Mouse (Mus musculus): ENCODE results near the gene Mettl26. TPM values are rescaled to one million over a fixed set of nuclear protein-coding genes. Genes with fewer than 3 reads are reported as not detected.

Mettl26 gene
- polyA plus RNA-seq, 1 experiment from 2014 or later, result 60.1 TPM

- Histone ChIP-seq H3K4me3 (ENCODE audit: low read depth, low read length) (no peak overlapping the region), H3K9ac (ENCODE audit: low read length) (peak overlapping the region; percentile 30; the same call in 1 of the 2 replicates), H3K27me3 (ENCODE audit: control insufficient read depth, insufficient read depth, low read length) (no peaks in the 10 kb centered on the region), H3K4me1 (ENCODE audit: control insufficient read depth, insufficient read depth, low read length) (peaks cover 31% of the 10 kb centered on the region), H3K4me2 (no peak overlapping the region), H3K27ac (ENCODE audit: low read depth, low read length) (peak overlapping the region; percentile 72), H3K9me3 (ENCODE audit: control insufficient read depth, low read length) (no peaks in the 10 kb centered on the region), H3K36me3 (ENCODE audit: control insufficient read depth, insufficient read depth, low read length) (no peaks in the 10 kb centered on the region)
- 27% methylated on average over 5 of the region's 5 CpGs for WGBS
- no peak for ATAC-seq (ENCODE audit: low FRiP score)
- peak; percentile 91 for DNase-seq (ENCODE audit: low spot score, missing footprints)
Measured at GRCm38 (mm10) chr17:25882306-25882705, 7.4 kb downstream of the Mettl26 start.

- DNase-seq (ENCODE audit: low spot score, missing footprints) (peak; percentile 77), ATAC-seq (ENCODE audit: low FRiP score) (no peak)
- Histone ChIP-seq H3K9ac (ENCODE audit: low read length) (no peak overlapping the region), H3K4me3 (ENCODE audit: low read depth, low read length) (no peak overlapping the region), H3K9me3 (ENCODE audit: control insufficient read depth, low read length) (no peaks in the 10 kb centered on the region), H3K27me3 (ENCODE audit: control insufficient read depth, insufficient read depth, low read length) (no peaks in the 10 kb centered on the region), H3K4me1 (ENCODE audit: control insufficient read depth, insufficient read depth, low read length) (peaks cover 31% of the 10 kb centered on the region), H3K4me2 (no peak overlapping the region), H3K27ac (ENCODE audit: low read depth, low read length) (no peak overlapping the region), H3K36me3 (ENCODE audit: control insufficient read depth, insufficient read depth, low read length) (no peaks in the 10 kb centered on the region)
- 76% methylated on average over 8 of the region's 8 CpGs for WGBS
Measured at GRCm38 (mm10) chr17:25883268-25883667, 8.4 kb downstream of the Mettl26 start.

GRCm38 (mm10) chr17:25883824-25884223, 8.9 kb downstream of the Mettl26 start:
- Histone ChIP-seq H3K9me3 (ENCODE audit: control insufficient read depth, low read length) (no peaks in the 10 kb centered on the region), H3K27me3 (ENCODE audit: control insufficient read depth, insufficient read depth, low read length) (no peaks in the 10 kb centered on the region), H3K9ac (ENCODE audit: low read length) (no peak overlapping the region), H3K4me1 (ENCODE audit: control insufficient read depth, insufficient read depth, low read length) (peaks cover 31% of the 10 kb centered on the region), H3K4me3 (ENCODE audit: low read depth, low read length) (no peak overlapping the region), H3K4me2 (no peak overlapping the region), H3K27ac (ENCODE audit: low read depth, low read length) (no peak overlapping the region), H3K36me3 (ENCODE audit: control insufficient read depth, insufficient read depth, low read length) (no peaks in the 10 kb centered on the region)
- 96% methylated on average over 3 of the region's 3 CpGs for WGBS
- ATAC-seq (ENCODE audit: low FRiP score) (no peak), DNase-seq (ENCODE audit: low spot score, missing footprints) (peak; percentile 79)

GRCm38 (mm10) chr17:25885636-25886035, 10.8 kb downstream of the Mettl26 start:
- H3K27me3 ChIP-seq (ENCODE audit: control insufficient read depth, insufficient read depth, low read length), result no peaks in the 10 kb centered on the region
- H3K4me1 ChIP-seq (ENCODE audit: control insufficient read depth, insufficient read depth, low read length), result peaks cover 21% of the 10 kb centered on the region
- ATAC-seq (ENCODE audit: low FRiP score), result no peak
- no peak overlapping the region for H3K9ac ChIP-seq (ENCODE audit: low read length)
- WGBS, result 69% methylated on average over 4 of the region's 4 CpGs
- H3K4me3 ChIP-seq (ENCODE audit: low read depth, low read length), result no peak overlapping the region
- no peak for DNase-seq (ENCODE audit: low spot score, missing footprints)
- no peaks in the 10 kb centered on the region for H3K9me3 ChIP-seq (ENCODE audit: control insufficient read depth, low read length)
- H3K36me3 ChIP-seq (ENCODE audit: control insufficient read depth, insufficient read depth, low read length), result no peaks in the 10 kb centered on the region
- no peak overlapping the region for H3K27ac ChIP-seq (ENCODE audit: low read depth, low read length)
- no peak overlapping the region for H3K4me2 ChIP-seq

- Histone ChIP-seq H3K4me1 (ENCODE audit: control insufficient read depth, insufficient read depth, low read length) (peaks cover 9% of the 10 kb centered on the region), H3K9me3 (ENCODE audit: control insufficient read depth, low read length) (no peaks in the 10 kb centered on the region), H3K9ac (ENCODE audit: low read length) (no peak overlapping the region), H3K27ac (ENCODE audit: low read depth, low read length) (no peak overlapping the region), H3K4me2 (no peak overlapping the region), H3K36me3 (ENCODE audit: control insufficient read depth, insufficient read depth, low read length) (no peaks in the 10 kb centered on the region), H3K27me3 (ENCODE audit: control insufficient read depth, insufficient read depth, low read length) (no peaks in the 10 kb centered on the region), H3K4me3 (ENCODE audit: low read depth, low read length) (no peak overlapping the region)
- ATAC-seq (ENCODE audit: low FRiP score), result no peak
- no peak for DNase-seq (ENCODE audit: low spot score, missing footprints)
Measured at GRCm38 (mm10) chr17:25886806-25887205, 11.9 kb downstream of the Mettl26 start.

GRCm38 (mm10) chr17:25887467-25887866, 12.6 kb downstream of the Mettl26 start:
- Histone ChIP-seq H3K4me1 (ENCODE audit: control insufficient read depth, insufficient read depth, low read length) (peaks cover 3% of the 10 kb centered on the region), H3K4me2 (no peak overlapping the region), H3K4me3 (ENCODE audit: low read depth, low read length) (no peak overlapping the region), H3K9ac (ENCODE audit: low read length) (no peak overlapping the region), H3K9me3 (ENCODE audit: control insufficient read depth, low read length) (no peaks in the 10 kb centered on the region), H3K36me3 (ENCODE audit: control insufficient read depth, insufficient read depth, low read length) (no peaks in the 10 kb centered on the region), H3K27me3 (ENCODE audit: control insufficient read depth, insufficient read depth, low read length) (no peaks in the 10 kb centered on the region), H3K27ac (ENCODE audit: low read depth, low read length) (no peak overlapping the region)
- 93% methylated on average over 10 of the region's 10 CpGs for WGBS
- no peak for ATAC-seq (ENCODE audit: low FRiP score)
- no peak for DNase-seq (ENCODE audit: low spot score, missing footprints)

GRCm38 (mm10) chr17:25888837-25889236, 14.0 kb downstream of the Mettl26 start:
- Histone ChIP-seq H3K36me3 (ENCODE audit: control insufficient read depth, insufficient read depth, low read length) (no peaks in the 10 kb centered on the region), H3K4me2 (no peak overlapping the region), H3K27me3 (ENCODE audit: control insufficient read depth, insufficient read depth, low read length) (no peaks in the 10 kb centered on the region), H3K4me1 (ENCODE audit: control insufficient read depth, insufficient read depth, low read length) (no peaks in the 10 kb centered on the region), H3K4me3 (ENCODE audit: low read depth, low read length) (no peak overlapping the region), H3K27ac (ENCODE audit: low read depth, low read length) (no peak overlapping the region), H3K9ac (ENCODE audit: low read length) (no peak overlapping the region), H3K9me3 (ENCODE audit: control insufficient read depth, low read length) (no peaks in the 10 kb centered on the region)
- ATAC-seq (ENCODE audit: low FRiP score), result no peak
- no peak for DNase-seq (ENCODE audit: low spot score, missing footprints)
- 94% methylated on average over 3 of the region's 3 CpGs for WGBS

- H3K4me3 ChIP-seq (ENCODE audit: low read depth, low read length), result no peak overlapping the region
- WGBS, result 25% methylated on average over 2 of the region's 2 CpGs
- no peaks in the 10 kb centered on the region for H3K36me3 ChIP-seq (ENCODE audit: control insufficient read depth, insufficient read depth, low read length)
- no peak overlapping the region for H3K4me2 ChIP-seq
- H3K9ac ChIP-seq (ENCODE audit: low read length), result no peak overlapping the region
- ATAC-seq (ENCODE audit: low FRiP score) (peak; percentile 71), DNase-seq (ENCODE audit: low spot score, missing footprints) (no peak)
- H3K27me3 ChIP-seq (ENCODE audit: control insufficient read depth, insufficient read depth, low read length), result no peaks in the 10 kb centered on the region
- no peak overlapping the region for H3K27ac ChIP-seq (ENCODE audit: low read depth, low read length)
- no peaks in the 10 kb centered on the region; the same call in 1 of the 2 replicates for H3K4me1 ChIP-seq (ENCODE audit: control insufficient read depth, insufficient read depth, low read length)
- no peaks in the 10 kb centered on the region for H3K9me3 ChIP-seq (ENCODE audit: control insufficient read depth, low read length)
Measured at GRCm38 (mm10) chr17:25893975-25894617, 19.2 kb downstream of the Mettl26 start.

GRCm38 (mm10) chr17:25895415-25895814, 20.5 kb downstream of the Mettl26 start:
- WGBS, result 12% methylated on average over 2 of the region's 2 CpGs
- H3K9me3 ChIP-seq (ENCODE audit: control insufficient read depth, low read length), result no peaks in the 10 kb centered on the region
- no peak for DNase-seq (ENCODE audit: low spot score, missing footprints)
- H3K4me1 ChIP-seq (ENCODE audit: control insufficient read depth, insufficient read depth, low read length), result no peaks in the 10 kb centered on the region; the same call in 1 of the 2 replicates
- H3K27ac ChIP-seq (ENCODE audit: low read depth, low read length), result no peak overlapping the region
- no peak overlapping the region for H3K4me3 ChIP-seq (ENCODE audit: low read depth, low read length)
- no peaks in the 10 kb centered on the region for H3K27me3 ChIP-seq (ENCODE audit: control insufficient read depth, insufficient read depth, low read length)
- H3K4me2 ChIP-seq, result no peak overlapping the region
- no peak overlapping the region for H3K9ac ChIP-seq (ENCODE audit: low read length)
- ATAC-seq (ENCODE audit: low FRiP score), result no peak
- H3K36me3 ChIP-seq (ENCODE audit: control insufficient read depth, insufficient read depth, low read length), result 0 out of 2 replicates have a peak, but pooled peaks cover 3% of the 10 kb centered on the region
